Mouse (Mus musculus): ENCODE results near the gene Trim37. TPM values are rescaled to one million over a fixed set of nuclear protein-coding genes. Genes with fewer than 3 reads are reported as not detected.

The Trim37 gene
- total RNA-seq, 2 experiments from 2014 or later = 176 to 183 TPM

DNA sequence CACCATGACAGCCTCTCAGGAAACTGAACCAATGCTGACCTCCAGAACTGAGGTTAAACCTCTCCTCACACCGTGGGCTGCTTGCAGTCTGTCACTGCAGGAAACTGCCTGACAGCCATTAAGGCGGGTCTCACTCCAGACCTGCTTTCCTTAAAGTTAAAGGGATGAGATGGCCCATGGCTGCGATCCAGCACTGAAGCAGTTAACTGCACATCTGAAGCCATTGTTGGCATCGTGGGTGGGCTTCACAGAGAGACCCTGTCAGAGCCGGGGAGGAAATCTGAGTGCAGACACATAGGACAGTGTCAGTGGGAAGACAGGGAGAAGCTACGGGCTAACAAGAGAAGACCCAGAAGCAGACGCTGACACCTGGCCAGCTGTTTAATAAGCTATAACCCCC lies 137.1 kb downstream of the Trim37 start:
- H3K4me3 ChIP-seq = no peak overlapping the region
- TF ChIP-seq CTCF (conservative IDR thresholded peaks at IDR 0.05) = no peak
- H3K27ac ChIP-seq = peak overlapping the region; percentile 55; the same call in 1 of the 2 replicates
- DNase-seq (ENCODE audit: low spot score in 2 of 2) = no peak

DNA sequence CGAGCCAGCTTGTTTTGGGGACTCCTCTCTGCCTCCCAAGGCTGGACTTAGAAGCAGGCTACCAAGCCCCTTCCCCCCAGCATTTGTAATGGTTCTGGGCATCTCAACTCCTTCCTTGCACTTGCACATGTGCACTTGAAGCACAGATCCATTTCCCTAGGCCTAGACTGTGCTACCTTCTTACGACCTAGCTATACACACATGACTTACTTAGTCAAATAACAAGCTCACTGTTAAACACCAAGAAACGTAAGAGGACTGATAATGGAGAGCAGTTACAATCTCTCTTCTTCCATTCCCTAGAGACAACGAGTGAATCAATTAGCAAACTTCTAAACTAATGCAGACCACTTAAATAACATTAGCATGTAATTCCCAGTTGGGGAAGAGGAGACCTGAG lies 139.4 kb downstream of the Trim37 start:
- TF ChIP-seq CTCF (conservative IDR thresholded peaks at IDR 0.05) = no peak
- DNase-seq (ENCODE audit: low spot score in 2 of 2) = no peak
- Histone ChIP-seq H3K27ac (peak overlapping the region; percentile 23), H3K4me3 (no peak overlapping the region)

GRCm38 (mm10) chr11:87268803-87269202 lies 141.9 kb downstream of the Trim37 start:
- no peak overlapping the region for H3K4me3 ChIP-seq

More at GRCm38 (mm10) chr11:87268803-87269202, 141.9 kb downstream of the Trim37 start:
- DNase-seq (ENCODE audit: low spot score in 2 of 2) = no peak
- TF ChIP-seq CTCF (conservative IDR thresholded peaks at IDR 0.05) = peak; percentile 58
- H3K27ac ChIP-seq = no peak overlapping the region

Small RNAs within 50 kb of the gene (microRNA-seq; reads per million reads assigned to microRNA genes)
- 61.1 to 903 reads per million in 2 experiments for gene Mir301

Other genes with a start within 250 kb of the Trim37 start
- gene Ypel2, start 133.4 kb upstream of the Trim37 start, total RNA-seq (2021) = 10 to 100 TPM; 23.3 to 23.6 TPM
- gene Gdpd1, start 53.0 kb upstream of the Trim37 start, total RNA-seq (2021) = 10 to 100 TPM; 42.0 to 46.7 TPM
- gene Smg8, start 40.3 kb upstream of the Trim37 start, total RNA-seq (2021) = 10 to 100 TPM; 16.6 to 18.2 TPM
- gene Prr11, start 18.4 kb upstream of the Trim37 start, total RNA-seq (2021) = under 1 TPM; 0.38 to 0.56 TPM
- 10 to 100 TPM; 14.7 to 15.7 TPM for gene Ska2, start 17.8 kb upstream of the Trim37 start, total RNA-seq (2021)
- gene Ppm1e, start 231.9 kb downstream of the Trim37 start, total RNA-seq (2021) = 100 to 1,000 TPM; 249 to 267 TPM

Measured in layer of hippocampus, adult 2 months (tissue).